Mouse (Mus musculus): Measurements from ENCODE around the gene Olah.

Olah gene

DNA sequence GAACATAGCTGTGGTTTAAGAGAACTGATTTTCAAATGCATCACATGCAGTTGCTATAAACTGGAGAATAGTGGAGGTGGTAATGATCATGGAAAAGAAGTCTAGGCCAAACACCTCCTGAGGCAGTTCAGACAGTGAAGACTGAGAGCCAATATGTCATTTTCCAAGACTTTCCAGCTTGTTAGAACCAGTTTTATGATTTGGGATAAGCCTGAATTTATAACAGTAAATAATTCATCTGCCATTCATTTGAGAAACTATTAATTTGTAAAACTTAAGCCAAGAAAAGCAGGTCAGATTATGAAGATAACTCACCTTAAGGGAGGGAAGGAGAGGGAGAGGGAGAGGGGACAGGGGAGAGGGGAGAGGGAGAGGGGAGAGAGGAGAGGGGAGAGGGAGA lies 43.9 kb downstream of the Olah start:
- no peak for DNase-seq (ENCODE audit: low spot score in 2 of 2)

DNA sequence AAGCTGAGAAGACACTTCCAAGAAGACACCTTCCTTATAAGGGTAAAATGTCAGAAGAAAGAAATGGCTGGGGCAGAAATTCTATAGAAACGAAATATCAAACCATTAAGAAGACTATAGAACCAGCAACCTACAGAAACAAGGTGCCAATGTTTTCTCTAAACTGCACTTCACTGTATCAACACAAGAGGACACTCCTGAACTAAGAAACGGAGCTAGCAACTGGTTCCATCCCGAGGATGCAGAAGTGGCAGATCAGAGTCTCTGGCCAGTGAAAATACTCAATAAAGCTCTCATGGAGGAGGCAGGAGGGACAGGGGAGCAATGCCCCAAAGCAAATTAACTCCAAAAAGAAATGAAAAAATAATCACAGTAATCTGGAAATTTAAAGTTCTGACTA lies 48.1 kb downstream of the Olah start:
- DNase-seq (ENCODE audit: low spot score in 2 of 2), result no peak

DNA sequence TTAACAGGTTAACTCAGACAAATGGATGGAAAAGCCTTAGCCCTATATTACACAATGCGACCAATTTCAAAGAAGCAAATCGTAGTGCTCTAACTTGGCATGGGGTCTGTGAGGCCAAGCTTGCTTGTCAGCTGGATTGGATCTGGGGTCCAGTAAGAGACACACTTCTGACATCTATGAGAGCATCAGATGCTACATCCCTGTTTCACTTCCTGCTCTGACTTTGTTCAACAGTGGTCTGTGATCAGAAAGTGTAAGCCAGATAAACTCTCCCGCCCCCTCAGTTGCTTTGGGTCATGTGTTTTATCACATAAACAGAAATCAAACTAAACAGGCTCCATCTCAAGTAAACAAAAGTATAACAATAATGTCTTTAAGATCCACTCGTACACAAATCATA lies 48.6 kb downstream of the Olah start:
- no peak for DNase-seq (ENCODE audit: low spot score in 2 of 2)

DNA sequence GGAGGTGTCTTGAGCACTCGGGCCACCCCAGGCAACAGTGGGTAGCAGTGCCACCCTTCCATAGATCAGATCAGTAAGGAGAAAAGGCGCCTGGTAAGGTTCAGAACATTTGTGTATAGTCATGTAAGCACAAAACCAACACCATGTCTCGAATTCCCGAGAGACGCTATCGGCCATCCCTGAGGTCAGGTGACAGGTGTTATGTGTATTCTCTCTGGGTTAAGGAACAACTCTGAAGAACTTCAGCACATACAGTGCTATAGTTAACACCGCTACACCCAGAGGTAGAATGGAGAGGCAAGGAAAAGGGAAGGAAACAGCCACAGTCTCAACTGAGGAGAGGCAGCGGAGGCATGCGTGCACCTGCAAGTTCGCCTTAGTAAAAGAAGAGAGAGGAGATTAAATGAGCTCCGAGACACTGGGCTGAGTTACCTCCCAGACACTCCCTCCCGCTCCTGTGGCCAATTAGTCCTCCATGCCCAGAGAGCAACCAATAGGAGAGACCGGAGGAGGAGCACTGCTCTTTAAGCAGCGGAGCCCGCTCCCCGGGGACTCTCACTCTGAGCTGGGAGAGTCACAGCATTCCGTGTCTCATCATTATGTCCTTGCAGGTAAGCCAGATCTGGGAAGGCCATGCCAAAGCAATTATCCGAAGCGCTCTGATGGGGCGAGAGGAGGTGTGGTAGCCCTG lies 61.3 kb downstream of the Olah start, which contains the start of gene Acbd7:
Acbd7 (plus strand) TSS at position 558 of the 691 bp plus-strand sequence.
- DNase-seq (ENCODE audit: low spot score in 2 of 2), result peak; percentile 35 to 47

DNA sequence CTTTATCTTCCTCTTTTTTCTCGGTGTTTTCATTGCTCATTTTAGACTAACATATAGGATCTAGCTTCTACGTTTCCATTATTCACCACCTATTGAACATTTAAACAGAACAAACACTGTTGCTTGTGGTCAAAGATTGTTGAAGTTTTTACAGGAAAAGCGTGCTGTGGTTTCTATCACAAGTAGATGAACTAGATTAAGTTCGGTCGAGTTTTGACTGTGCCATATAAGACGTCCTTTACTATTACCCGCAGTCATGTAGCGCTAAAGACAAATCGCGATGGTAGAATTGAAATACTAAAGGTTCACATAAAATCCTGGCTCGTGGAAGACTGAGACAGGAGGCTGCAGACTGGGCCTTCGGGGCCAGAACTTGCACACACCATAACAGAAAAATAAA lies 63.2 kb downstream of the Olah start:
- DNase-seq (ENCODE audit: low spot score in 2 of 2), result no peak

DNA sequence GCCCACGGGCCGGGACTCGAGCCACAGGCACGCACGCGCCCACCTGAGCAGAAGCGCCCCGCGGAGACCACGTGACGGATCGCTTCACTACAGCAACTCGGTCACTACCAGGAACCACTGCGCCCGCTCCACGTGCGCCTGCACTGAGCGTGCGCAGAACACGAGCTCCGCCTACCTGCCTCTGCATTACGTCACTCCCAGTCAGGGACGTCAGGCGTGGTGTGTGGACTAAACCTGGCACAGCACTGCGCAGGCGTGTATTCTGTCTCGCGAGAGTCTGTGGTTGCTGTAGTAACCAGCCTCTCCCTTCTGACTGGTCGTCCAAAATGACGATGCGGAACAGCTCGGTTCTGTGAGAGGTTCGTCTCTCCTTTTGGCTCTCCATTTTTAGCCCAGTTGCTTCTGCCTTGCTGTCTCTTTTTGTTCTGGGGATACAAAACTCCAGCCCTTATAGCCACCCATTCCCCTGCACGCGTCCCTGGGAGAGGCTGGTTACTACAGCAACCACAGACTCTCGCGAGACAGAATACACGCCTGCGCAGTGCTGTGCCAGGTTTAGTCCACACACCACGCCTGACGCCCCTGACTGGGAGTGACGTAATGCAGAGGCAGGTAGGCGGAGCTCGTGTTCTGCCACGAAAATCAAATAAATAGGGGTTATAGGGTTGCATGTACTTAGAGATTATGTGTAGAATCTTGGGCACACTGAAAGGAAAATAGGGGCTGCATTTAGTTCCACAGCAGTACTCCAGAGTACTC lies 64.3 kb downstream of the Olah start, which contains the start of gene Rpp38:
Rpp38 (minus strand) TSS at position 160 of the 759 bp plus-strand sequence.
- DNase-seq (ENCODE audit: low spot score in 2 of 2), result peak; percentile 95 to 98

DNA sequence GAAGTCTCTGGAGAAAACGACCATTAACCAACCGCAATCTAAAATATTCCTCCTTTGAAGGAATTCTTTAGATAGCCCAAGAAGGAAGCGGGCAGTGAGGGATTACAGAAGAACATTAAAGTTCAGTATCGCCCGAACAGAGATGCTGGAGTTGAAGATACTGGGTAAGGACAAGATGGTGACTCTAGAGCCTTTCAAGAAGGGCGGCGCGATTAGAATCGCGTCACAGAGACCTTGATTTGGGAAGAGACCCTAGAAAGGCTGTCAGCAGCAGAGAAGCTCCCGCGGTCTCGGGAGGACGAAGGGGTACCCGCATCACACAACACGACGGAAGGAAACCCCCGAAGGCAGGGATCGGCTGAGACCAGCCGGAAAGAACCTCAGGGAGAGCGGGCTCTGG lies 65.0 kb downstream of the Olah start:
- DNase-seq (ENCODE audit: low spot score in 2 of 2), result no peak

DNA sequence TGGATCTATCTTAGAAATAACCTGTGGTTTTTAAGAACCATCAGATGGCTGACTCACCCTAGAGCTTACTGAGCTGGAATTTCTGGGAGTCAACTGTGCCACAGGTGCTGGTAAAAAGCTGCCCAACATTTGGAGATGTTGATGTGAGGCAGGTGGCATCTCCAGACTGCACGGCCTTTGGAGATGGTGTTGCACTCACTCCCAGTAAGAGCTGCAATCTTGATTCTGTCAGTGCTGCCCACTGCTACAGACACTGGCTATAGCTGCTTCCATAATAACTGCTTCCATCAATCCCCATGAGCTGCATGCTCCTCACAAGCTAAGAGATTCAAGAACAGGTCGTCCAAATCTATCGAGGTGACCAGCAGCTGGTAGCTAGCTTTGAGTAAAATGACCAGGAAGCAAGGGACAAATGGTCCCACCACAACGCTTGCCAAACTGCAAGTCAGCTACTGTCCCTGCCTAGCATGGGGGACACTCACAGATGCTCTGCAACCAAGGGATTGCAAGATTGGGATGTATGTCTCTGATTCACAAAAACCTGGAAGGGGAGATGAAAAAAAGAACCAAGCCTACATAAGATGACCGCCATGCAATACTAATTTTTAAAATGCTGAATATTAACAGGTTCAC lies 65.8 kb downstream of the Olah start:
- DNase-seq (ENCODE audit: low spot score in 2 of 2), result no peak

DNA sequence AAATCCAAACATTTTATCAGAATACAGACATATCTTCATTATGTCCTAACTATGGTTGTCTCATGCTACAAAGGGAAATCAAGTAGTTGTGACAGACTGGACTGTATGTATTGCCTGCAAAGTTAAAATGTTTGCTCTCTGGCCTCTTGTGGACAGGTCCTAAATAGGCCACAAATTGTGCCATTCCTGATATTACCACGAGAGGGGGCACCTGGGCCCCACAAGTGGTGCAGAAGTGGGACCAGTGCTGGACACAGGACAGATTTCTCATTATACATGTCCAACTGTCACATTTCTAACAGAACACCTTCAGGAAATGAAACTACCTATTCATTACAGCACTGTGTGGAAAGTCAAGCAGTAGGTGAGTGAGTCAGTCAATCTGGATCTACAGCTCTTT lies 69.7 kb downstream of the Olah start:
- no peak for DNase-seq (ENCODE audit: low spot score in 2 of 2)

DNA sequence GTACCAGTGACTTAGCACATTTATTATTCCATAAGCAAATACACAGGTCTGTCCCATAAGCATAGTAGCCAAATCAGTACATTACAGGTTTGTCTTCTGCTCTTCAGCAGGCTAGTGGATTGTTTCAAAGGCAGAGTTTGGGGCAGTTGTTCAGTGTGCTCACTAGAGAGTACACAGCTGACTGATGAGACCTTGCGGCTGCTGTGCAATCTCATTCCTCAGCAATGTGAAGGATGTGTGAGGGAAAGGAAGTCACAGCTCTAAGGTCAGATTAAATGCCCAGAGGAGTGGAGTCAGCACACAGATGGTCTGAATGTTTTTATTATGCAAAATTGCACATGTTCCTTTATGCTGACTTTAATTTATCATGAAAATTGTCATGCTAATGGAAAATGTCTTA lies 70.5 kb downstream of the Olah start:
- DNase-seq (ENCODE audit: low spot score in 2 of 2), result no peak

DNA sequence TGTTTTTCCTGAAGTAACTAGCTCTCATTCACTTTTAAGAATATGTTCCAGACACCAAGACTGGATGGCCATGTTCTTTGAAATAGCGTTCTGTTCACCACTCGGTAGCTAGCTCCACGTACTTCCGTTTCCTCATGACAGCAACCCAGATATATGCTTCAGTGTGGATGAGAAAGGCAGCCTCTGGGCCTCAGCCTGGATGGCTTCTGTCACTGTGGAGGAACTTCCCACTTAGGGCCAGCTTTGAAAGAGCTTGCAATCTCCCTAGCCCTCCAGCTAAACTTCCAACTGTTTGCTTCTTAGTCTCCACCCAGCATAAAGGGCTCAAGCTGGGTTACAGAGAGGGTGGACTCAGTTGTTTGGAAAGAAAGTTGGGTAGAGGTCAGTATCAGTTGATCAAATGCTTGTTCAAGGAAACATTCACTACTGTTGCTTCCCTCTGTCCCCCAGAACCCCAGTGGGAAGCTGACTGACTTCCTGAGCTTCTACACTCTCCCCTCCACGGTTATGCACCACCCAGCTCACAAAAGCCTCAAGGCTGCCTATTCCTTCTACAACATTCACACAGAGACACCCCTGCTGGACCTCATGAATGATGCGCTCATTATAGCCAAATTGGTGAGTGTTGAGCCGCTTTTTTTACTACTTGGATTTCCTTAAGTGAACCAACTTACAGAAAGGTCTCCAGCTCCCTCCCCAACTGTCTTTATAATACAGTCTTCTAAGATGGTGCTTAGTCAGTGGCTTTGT lies 72.5 kb downstream of the Olah start:
- DNase-seq (ENCODE audit: low spot score in 2 of 2), result no peak

DNA sequence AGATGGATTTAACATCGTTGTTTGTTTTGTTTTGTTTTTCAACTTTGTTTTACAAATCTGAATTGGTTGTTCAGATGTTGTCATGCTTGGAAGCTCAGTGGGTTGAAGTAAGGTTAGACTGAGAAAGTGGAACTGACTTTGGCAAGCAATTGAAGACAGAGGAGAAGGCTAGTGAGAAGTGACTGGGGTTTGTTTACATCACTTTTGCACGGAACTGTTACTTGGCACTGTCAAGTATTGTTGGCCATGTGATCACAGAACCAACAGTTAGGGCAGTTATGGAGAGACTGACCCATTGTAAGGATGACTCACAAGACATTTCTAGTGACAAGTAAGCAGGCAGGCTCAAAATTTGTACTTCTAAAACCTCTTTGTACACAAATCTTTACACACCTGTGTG lies 73.9 kb downstream of the Olah start:
- no peak for DNase-seq (ENCODE audit: low spot score in 2 of 2)

DNA sequence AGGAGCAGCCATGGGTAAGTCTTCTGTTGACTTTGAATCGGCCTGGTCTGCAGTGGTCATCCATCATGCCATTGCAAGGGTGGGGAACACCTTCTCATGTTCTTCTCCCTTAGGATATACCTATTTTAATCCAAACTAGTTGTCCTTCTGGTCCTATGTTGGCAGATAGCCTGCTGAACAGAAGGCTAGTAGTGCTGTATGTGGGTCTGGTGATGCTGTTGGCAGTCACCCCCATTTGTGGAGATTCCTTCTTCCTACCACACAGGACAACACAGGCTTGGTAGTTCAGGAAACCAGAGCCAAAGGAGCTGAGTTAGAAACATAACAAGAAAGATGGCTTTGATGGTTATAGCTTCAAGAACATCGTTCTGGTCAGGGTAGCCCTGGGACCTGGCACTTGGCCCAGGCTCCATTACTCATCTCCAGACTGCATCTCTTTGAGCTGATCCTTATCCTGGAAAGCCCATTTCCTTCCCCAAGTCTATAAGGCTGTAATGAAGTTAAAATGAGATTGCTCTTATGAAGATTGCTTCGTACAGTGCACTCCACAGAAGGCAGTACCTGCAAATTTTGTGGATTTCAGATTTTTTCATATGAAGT lies 91.5 kb downstream of the Olah start:
- DNase-seq (ENCODE audit: low spot score in 2 of 2), result no peak

DNA sequence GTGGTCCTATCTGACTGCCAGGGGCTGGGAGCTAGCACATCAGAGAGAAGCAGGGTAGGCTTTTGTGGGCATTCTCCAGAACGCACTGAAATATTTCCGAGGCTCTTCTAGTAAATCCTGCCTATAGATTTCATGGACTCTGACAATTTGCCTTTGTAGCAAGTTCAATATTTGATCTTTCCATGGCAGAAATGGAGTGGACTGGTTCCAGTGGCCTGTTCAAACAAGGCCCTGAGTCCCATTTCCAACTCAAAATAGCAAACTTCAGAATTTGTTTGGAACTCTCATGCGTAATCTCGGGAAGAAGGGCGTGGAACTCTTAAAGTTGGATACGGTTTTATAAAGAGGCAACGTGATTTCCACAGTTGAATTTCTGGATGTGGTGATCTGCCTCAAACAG lies 101.2 kb downstream of the Olah start:
- DNase-seq (ENCODE audit: low spot score in 2 of 2), result no peak

DNA sequence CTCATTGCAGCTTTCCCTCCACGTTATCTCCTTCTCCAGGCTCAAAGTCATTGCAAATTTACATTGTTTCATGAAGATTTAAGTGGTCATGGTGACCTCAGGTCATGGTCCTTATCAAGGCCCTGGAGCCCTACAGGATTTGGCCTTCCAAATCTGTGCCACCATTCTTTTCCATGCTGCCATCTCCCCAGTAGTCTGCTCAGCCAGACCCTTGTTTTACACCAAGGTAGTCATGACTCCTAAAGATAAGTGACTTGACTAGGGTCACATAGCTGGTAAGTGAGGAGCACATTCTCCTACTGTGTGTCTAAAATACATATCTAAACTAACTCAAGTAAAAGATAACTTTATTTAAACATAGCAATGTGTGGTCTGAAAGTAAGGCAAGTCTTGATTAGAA lies 104.8 kb downstream of the Olah start:
- DNase-seq (ENCODE audit: low spot score in 2 of 2), result no peak
